Mouse (Mus musculus) cerebellum, adult 9-10 months (tissue): ENCODE results near the gene Gm49403.
A peak's percentile ranks its signal among the peaks of the same experiment; 100 is the strongest.
"Not testable (repeated sequence)": the region's sequence is repeated elsewhere in the genome, so short reads cannot be mapped to it uniquely, and the experiment has no call there.

Experiments
- DNase-seq: peaks from one replicate; pipeline ENCODE4 v3.0.0; 2022

Gm49403 gene

DNA sequence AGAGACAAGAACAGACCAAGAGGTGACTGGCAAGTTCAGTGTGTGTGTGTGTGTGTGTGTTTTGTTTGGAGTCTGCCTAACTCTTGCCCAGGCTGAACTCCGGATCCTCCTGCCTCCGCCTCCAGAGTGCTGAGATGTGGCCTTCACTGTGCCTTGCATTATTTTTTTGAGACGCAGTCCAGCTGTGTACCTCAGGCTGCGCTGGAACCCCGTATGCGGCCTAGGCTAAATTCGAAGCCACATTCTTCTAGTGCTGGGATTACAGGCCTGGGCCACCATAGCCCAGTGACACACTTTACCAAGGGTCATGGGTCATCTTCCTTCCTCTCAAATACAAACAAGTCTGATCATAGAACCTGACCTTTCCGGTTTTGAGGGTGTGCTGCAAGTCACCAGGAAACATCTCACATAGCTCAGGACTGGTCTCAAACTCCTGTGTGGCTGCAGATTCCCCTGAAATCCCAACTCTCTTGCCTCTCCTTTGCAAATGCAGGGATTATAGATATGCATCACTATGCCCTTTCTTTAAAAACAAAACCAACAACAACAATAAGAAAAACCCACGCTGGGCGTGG, 11.4 kb upstream of the Gm49403 start:
- no peak for DNase-seq

DNA sequence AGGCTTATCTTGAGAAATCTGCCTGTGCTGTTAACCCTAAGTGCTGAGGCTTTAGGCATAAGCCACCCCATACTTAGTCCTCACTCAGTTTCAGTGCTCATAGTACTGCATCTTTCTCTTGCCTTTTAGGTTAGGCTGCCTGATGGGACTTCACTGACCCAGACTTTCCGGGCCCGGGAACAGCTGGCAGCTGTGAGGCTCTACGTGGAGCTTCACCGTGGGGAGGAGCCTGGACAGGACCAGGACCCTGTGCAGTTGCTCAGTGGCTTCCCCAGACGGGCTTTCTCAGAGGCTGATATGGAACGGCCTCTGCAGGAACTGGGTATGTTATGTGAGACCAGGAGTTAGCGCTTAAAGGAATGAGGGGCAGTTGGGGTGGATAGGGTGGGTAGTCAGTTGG, 8.7 kb upstream of the Gm49403 start:
- DNase-seq, result no peak

DNA sequence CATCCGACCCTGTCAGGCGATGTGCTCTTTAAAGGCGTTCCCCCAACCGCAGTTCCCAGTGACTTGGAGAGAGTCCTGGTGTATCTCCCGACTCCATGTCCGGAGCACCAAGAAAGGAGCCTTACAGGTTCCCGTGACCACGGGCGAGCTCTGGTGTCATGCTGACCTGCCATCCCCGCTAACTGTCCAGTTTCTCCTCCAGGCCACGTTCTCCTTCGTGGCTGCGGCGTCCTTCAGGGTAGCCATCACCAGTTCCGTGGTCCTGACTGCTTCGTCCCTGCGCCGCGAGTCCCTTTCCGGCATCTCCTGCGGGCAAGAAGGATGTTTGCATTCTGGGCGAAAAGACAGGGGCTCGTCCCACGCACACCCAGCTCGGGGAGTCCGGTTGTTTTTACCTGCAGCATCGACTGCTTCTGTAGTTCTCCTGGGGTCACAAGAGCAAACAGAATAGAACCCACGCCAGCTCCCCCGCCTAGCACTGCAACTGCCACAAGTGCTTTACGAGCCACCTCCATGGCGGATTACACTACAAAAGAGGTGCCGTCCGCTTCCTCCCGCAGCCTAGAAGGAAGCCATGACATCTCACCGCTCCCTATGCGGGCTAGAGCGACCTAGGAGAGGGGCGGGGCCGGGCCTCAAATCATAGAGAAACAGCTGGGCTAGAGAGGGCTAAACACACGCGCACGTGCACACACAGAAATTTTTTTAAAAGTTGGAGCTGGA, 3.3 kb upstream of the Gm49403 start, which contains the start of gene Uqcc3:
Gene Uqcc3, minus strand, starts transcription at position 613 of the 723 bp plus-strand sequence.
- DNase-seq, result peak; percentile 92

DNA sequence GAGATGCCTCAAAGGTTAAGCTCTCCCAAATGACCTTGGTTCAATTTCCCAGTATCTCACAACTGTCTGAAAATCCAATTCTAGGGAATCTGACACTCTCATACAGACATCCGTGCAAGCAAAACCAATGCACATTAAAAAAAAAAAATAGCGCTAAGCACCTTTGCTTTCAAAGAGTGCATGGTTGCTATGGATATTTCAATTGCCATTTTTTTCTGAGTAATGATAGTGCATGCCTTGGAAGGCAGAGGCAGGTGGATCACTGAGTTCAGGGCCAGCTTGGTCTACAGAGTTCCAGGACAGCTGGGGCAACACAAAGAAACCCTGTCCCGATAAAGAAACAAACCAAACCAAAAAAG, 2.7 kb upstream of the Gm49403 start:
- DNase-seq, result no peak

DNA sequence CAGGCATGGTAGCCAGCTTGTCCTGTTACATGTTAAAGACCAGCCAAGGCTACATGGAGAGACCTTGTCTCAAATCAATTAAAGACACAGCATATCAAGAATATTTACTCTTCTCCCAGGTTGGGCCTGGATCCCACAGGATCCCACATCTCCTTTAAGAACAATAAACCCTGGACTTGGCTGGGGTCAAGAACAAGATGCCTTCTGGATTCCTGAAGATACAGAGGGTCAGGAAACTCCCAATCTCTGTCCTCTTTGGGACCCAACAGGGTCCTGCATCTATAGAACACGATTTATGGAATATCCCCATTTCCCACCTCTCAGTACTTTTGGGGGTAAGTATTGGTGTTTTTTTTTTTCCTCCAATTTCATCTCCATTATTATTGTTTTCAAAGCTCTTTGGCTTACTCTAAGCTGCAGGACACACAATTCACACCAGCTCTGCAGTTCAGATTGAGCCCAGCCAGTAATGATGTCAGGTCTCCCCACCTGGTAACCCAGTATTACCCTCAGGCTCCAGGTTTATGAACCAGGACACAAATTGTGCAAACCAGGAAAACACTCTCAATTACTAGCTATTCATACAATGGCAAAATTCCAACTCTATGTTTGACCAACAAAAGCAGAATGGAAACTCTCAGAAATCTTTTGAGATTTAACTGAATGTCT, 3.3 kb downstream of the Gm49403 start:
- DNase-seq, result no peak

DNA sequence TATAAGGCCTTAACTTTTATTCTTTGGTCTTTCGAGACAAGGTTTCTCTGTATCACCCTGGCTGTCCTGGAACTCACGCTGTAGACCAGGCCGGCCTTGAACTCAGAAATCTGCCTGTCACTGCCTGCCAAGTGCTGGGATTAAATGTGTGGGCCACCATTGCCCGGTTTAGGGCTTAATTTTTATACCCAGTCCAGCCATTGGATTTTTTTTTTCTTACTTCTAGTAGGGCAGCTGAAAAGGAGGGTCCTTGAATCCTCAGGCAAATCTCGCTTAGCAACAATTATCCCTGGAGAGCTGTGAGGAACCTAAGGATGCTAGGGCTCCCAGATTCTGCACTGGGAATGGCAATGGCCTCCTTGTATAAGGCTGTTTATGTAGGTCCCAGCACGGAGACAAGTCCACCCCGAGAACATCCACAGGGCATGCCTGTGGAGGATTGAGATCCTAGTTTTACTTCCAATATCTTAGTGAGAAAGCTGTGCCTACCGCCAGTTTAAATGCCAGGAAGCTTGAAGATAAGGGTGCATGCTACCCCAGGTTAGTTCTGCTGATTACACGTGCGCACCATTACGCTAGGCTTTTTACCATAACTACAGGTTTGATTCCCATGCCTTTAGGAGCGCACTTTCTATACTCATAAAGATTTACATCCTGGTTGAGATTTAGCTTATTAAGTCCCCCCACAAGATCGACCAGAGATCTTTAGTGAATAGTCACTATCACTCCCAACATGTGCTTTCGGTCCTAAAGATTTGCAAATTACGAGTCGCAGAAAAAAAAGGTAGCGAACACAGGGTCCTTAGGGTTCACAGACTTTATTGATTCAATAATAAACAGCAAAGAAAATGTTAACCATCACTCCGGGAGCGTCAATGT, 4.1 kb downstream of the Gm49403 start:
- no peak for DNase-seq

DNA sequence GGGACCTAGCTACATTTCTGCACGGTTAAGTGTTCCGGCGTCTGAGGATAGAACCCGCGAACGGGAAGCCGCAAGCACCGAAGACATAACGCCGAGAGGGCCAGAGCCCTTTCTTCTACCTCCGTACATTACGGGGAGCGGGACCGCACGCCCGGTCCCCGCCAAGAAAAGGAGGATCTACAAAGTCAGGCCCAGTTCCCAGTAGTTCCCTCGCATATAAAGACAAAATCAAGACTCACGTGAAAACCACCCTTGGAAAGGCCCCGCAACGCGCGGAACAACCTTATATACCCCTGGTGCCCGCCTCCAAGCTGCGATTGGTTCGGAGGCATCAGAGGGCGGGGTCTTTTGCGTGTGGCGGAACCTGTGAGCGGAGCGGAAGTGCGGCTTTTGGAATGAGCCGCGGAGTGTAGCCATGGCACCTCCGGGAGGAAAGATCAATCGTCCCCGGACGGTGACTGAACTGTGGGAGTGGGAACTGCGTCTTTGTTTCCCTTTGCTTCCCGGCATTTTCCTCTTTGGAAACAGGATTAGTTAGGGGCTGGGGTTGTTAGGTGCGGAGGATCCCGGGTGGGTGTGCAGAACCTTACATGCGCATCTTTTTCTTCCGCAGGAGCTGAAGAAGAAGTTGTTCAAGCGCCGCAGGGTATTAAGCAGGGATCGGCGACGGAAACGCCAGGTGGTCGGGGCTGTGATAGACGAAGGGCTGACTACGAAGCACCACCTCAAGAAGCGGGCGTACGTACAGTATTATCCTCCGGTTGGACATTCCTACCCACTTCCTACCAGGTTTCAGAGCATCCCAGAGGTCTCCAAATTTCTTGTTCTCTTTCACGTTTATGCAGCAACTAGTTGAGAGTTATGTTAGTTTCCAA, 5.0 kb downstream of the Gm49403 start, which contains the start of the genes 1810009A15Rik and Gm49416:
Gene 1810009A15Rik, plus strand, starts transcription at position 343 of the 875 bp plus-strand sequence.
Gene Gm49416, plus strand, starts transcription at position 416 of the 875 bp plus-strand sequence.
- DNase-seq, result peak; percentile 93

DNA sequence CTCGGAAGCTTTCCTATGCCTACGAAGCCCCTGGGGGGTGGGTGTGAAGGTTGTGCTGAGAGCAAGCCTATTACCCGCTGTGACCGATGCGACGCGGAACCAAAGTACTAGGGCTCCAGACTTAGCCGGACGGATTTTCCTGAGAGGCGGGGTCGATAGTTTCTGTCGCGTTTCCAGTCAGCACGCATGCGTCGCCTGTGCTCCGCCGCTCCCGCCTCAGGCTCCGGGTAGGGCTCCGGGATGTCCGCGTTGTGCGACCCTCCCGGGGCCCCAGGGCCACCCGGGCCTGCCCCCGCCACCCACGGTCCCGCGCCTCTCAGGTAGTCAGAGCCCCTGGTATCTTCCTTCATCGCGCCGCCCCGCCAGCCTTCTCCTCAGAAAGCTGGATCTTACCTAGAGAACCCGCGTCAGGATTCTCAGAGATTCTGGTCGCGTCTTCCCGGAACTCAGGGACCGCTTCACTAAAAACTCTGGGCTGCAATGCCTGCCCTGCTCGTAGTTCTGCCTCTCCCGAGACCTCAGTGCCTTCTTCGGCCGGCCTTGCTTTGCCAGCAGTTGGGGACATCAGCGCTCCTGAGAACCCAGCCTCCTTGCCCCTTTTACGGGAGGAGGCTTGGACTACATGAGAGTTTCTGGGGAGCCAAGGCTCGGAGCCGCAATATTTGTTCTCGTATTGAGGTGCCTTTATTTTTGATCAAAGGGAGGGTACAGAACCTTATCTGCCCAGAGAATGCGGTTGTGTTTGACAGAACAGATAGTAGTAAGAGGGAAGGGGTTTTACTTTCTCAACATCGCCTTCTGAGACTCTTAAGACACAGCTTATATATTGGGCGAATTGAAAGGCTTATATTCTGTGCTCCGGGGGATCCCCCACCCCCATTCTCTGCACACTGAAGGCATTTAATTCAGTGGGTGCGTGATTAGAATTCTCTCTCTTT, 9.4 kb downstream of the Gm49403 start, which contains the start of gene Ints5:
Gene Ints5, plus strand, starts transcription at position 177 of the 938 bp plus-strand sequence.
- DNase-seq, result peak; percentile 84

DNA sequence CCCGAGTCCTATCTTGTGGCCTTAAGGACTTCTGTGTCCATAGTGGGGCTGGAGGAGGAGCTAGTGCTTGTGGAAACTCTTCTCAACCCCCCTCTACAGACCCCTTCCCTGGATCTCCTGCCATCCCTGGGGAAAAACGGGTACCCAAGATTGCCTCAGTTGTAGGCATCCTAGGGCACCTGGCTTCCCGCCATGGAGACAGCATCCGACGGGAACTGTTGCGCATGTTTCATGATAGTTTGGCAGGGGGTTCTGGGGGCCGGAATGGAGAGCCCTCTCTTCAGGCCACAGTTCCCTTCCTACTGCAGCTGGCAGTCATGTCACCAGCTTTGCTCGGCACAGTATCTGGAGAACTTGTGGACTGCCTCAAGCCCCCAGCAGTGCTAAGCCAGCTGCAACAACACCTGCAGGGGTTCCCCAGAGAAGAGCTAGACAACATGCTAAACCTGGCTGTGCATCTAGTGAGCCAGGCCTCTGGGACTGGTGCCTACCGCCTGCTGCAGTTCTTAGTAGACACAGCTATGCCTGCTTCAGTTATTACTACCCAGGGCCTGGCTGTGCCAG, 11.7 kb downstream of the Gm49403 start:
- DNase-seq, result peak; percentile 49

DNA sequence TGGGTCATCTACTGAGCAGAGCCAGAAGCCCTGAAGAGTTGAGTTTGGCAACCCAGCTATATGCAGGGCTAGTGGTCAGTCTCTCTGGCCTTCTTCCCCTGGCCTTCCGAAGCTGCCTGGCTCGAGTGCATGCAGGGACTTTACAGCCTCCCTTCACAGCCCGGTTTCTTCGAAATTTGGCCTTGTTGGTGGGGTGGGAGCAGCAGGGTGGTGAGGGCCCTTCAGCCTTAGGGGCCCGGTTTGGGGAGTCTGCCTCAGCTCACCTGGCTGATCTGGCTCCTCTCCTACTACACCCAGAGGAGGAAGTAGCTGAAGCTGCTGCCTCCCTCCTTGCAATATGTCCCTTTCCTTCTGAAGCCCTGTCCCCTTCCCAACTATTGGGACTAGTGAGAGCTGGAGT, 12.5 kb downstream of the Gm49403 start:
- DNase-seq, result not testable (repeated sequence)

DNA sequence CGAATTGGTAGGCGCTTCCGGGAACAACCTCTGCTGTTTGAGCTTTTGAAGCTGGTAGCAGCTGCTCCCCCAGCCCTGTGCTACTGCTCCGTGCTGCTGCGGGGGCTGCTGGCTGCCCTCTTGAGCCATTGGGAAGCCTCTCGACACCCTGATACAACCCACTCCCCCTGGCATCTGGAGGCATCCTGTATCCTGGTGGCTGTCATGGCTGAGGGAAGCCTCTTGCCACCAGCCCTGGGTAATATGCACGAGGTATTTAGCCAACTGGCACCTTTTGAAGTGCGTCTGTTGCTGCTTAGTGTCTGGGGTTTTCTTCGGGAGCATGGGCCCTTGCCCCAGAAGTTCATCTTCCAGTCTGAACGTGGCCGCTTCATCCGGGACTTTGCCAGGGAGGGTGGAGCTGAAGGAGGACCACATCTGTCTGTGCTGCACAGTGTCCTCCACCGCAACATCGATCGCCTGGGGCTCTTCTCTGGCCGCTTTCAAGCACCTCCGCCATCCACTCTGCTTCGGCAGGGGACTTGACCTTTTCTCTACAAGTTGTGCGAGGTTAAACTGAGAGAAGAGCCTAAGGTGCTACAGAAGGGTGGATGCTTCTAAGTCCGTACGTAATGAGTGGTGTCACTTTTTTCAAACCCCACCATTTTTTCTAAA, 13.6 kb downstream of the Gm49403 start:
- DNase-seq, result not testable (repeated sequence)

DNA sequence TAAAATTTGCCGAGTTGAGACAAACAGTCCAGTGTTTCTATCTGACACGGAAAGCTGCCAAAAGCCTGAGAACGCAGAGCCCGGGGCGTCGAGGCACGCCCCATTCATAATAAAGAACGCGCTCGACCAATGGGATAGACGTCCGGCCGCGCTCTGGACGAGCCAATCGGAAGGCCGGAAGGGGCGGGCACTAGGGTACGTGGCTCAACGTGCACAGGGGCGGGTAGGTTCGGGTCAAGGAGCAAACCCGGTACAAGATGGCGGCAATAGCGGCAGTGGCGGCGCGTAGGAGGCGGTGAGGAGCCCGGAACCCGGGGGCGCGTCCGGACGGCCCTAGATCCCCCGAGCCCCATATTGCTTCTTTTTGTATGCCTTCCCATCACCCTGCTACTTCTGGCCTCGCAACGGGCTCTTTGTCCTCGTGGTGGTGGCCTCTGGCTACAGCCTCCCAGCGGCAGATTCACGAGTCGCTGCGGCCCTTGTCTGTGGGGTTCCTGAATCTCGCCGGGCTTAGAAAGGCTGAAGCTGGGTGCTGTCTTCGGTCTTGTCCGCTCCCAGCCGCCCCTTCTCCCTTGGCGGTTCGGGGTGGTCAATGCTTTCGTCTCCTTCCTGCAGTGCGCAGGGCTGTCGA, 14.2 kb downstream of the Gm49403 start, which contains the start of gene Ganab:
Gene Ganab, plus strand, starts transcription at position 207 of the 631 bp plus-strand sequence.
- peak; percentile 94 for DNase-seq

DNA sequence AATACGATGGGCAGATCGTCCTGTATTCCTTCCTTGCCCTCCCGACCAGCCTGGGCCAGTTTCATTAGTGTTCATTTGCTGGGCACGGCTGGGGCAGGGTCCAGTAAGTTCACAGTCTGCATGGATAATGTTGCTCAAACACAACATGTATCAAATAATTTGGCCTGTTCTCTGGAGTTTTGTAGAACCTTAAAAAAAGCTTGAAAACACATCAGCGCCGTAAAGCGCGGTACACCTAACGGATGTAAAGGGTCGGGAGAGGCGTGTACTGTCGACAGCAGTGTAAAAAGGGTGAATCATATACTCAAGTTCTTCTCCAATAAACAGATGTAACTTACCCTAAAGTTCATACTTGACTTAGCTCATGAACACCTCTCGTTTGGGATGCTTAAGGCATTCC, 14.8 kb downstream of the Gm49403 start:
- peak; percentile 45 for DNase-seq

DNA sequence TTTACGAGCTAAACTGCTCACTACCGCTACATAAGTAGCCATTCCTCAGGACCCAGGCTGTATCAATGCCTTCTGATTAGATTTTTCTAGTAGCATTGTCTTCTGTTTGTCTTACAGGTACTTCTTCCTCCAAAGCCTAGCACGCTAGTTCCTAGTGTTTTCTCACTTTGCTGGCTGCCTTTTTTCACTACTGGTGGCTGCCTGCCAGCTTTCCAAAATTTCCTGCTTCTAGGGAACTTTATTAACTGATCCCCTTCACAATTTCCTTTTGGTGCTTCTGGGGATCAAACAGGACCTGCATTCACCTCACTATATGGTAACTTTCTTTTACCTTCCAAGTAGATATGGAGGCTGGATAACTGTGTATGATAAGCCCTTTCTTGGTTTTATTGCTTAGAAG, 15.3 kb downstream of the Gm49403 start:
- DNase-seq, result peak; percentile 46

DNA sequence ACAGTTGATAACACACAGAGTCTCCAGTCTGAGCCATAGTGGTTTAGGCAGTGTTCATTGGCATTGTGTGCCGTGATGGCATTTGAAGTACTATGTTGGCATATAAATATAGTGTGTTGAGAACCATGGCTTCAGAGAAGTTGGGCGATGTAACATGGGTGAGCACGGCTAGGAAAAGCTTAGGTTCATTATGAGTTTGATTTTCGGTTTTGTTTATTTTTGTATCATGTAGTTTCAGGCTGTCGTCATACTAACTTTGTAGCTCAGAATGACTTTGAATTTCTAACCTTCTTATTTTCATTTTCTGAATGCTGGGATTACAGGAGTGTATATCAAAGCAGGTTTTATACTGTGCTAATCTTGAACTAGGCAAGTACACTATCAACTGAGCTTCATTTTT, 19.7 kb downstream of the Gm49403 start:
- no peak for DNase-seq

DNA sequence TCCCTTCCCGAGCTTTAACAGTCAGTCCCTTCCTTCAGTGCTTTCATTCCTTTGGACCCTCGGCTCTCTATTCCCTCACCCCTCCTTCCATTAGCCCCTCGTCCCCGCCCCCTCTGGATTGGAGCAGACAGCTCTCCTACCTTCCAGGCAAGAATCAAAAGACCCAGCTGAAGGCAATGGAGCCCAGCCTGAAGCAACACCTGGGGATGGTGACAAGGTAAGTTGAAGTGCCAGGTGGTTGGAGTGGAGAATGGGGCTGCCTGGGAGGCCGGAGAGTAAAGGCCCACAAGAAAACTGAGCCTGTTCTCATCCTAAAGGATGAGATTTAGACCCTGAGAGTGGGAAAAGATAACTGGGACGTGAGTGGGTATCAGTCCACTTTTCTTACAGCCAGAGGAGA, 24.8 kb downstream of the Gm49403 start:
- no peak for DNase-seq

DNA sequence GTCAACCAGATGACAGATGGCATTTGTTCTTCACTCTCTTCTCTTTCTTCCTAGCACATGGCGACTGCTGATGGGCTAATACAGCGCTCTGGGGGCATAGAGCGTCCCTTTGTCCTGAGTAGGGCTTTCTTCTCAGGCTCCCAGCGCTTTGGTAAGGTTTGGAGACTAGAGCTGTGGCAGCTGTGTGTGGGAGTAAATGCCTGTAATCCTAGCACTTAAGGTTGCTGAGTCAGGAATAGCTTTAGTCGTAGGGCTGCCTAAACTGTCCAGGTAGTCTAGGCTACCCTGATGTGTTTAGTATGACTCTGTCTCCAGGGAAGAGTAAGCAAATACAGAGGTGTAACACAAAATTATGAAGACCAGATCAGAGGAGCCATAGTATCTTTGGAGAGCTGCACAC, 28.1 kb downstream of the Gm49403 start:
- no peak for DNase-seq

DNA sequence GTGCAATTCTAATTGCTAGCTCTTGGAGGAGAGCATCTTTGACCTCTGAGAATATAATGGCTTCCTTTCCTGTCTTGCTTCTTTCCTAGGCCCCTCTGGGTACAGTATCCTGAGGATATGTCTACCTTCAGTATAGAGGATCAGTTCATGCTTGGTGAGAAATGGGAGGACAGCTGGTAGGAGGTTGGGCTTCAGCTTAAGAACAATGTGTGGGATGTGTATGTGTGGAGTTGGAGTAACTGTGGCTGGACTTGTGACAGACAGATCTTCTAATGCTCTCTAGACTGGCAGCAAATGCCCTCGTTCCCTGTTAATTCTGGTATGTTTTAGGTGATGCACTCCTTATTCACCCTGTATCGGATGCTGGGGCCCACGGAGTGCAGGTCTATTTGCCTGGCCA, 30.5 kb downstream of the Gm49403 start:
- no peak for DNase-seq

DNA sequence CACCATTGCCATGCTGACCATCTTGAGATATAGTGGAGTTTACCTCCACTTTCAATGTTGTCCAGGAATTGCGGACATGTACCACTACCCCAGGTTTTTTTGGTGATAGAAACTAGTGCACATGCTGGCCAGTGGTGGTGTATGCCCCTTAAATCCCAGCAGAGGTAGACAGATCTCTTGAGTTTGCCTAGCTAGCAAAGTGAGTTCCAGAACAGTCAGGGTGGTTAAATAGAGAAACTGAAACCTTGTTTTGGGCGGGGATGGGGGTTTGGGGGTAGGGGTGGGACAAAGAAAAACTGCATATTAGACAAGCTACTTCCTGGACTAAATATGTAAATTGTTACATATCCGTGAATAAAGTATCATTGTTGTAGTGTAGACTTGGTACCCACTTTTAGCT, 35.3 kb downstream of the Gm49403 start:
- peak; percentile 13 for DNase-seq
